Mouse (Mus musculus) duodenum, adult 2 months (tissue): Measurements from ENCODE around the gene Poldip3. TPM values are rescaled to one million over a fixed set of nuclear protein-coding genes. Genes with fewer than 3 reads are reported as not detected.

Source experiments
- polyA plus RNA-seq: library from polyadenylated mRNA; depleted of rRNA; stranded (reverse); fragments of >200 nt; gene quantifications from 2 replicates; pipeline ENCODE4 v1.2.3, GENCODE M21; 2012; ENCODE audit warnings: low replicate concordance; rRNA removed

Poldip3 gene
- polyA plus RNA-seq = 27.0 and 34.7 TPM in 2 replicates

GRCm38 (mm10) chr15:83149196-83150072 is at the start of gene Poldip3:
Gene Poldip3, minus strand, starts transcription at chr15:83149384.

GRCm38 (mm10) chr15:83172492-83173429 is 23.6 kb upstream of the Poldip3 start, which contains the start of gene Cyb5r3:
Gene Cyb5r3, minus strand, starts transcription at chr15:83172592.

GRCm38 (mm10) chr15:83122566-83123145 is 26.5 kb downstream of the Poldip3 start, which contains the start of gene Rrp7a:
Gene Rrp7a, minus strand, starts transcription at chr15:83122801.

GRCm38 (mm10) chr15:83089429-83089605 is 59.9 kb downstream of the Poldip3 start, which contains the start of gene Serhl:
Gene Serhl, plus strand, starts transcription at chr15:83089506.

Other genes starting within 250 kb of the Poldip3 start
- gene Tcf20, start 161.5 kb downstream of the Poldip3 start, polyA plus RNA-seq = 10.6 and 15.4 TPM in 2 replicates
- 2.1 and 2.8 TPM in 2 replicates for gene Nfam1, start 116.1 kb downstream of the Poldip3 start, polyA plus RNA-seq
- 86.5 and 90.2 TPM in 2 replicates for gene Serhl, start 59.9 kb downstream of the Poldip3 start, polyA plus RNA-seq
- 82.7 and 91.7 TPM in 2 replicates for gene Rrp7a, start 26.6 kb downstream of the Poldip3 start, polyA plus RNA-seq
- gene Cyb5r3, start 23.2 kb upstream of the Poldip3 start, polyA plus RNA-seq = 773 and 997 TPM in 2 replicates
- gene A4galt, start 102.4 kb upstream of the Poldip3 start, polyA plus RNA-seq = 8.6 and 17.0 TPM in 2 replicates
- 40.4 and 52.1 TPM in 2 replicates for gene Arfgap3, start 200.9 kb upstream of the Poldip3 start, polyA plus RNA-seq